In the genomic region with DNA sequence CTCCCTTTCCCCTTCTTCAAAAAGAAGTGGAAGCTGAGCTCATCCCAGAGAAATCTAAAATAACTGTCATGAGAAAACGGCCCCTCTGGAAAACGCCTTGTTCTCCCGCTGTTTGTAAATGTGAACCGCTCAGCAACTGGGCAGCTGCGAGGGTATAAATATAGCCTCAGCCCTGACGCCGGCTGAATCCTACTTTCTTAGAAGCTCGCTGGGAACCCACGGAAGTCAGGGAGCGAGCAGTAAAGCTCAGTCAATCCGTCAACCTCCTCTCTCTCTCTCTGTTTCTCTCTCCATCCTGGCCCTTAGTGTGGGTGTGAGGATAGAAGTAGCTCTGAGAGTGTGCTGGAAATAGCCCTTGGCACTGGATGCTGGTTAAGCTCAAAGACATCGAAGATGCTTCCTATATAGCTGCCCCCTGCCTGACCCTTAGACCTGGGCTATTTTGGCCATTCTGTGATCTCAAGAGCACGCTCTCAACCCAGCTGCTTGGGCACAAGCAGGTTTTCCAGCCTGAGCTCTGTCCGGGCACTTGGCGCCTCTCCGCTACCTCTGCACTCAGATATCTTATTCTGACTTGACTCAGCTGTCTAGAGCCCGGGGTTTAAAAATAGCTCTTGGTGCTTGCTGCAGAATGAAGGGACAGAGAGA, we compare ENCODE assay signal across 11 mouse cellular contexts.
DNase-seq lines count a peak whose midpoint lies in the region; ATAC-seq lines count a peak whose summit lies in the region.
"Had no signal": no experiment of that assay in that cellular context is flagged by ENCODE, and none has a peak within 500 bp of the region (broad histone marks: within the 10 kb centered on the region; RNA-seq: fewer than 3 reads in every experiment).

No protein-coding gene starts in this region.

- ATAC-seq in heart, embryonic 15.5 days (replicated peaks; ENCODE audit: insufficient number of reproducible peaks, insufficient read depth, low FRiP score, low read depth) = peak; percentile 80
- no peak; the same call in 1 of the 2 replicates for ATAC-seq in hindbrain, embryonic 16.5 days
- ATAC-seq: midbrain, embryonic 16.5 days had no signal

- H3K9me3 ChIP-seq in heart, embryonic 15.5 days (replicated peaks) = no peaks in the 10 kb centered on the region
- H3K9me3 ChIP-seq in hindbrain, embryonic 16.5 days (ENCODE audit: control insufficient read depth, low read length) = no peaks in the 10 kb centered on the region

- 19% methylated on average over 17 of the region's 17 CpGs for WGBS in heart, embryonic 15.5 days
- 83% methylated on average over 17 of the region's 17 CpGs for WGBS in hindbrain, embryonic 16.5 days

- H3K4me2 ChIP-seq in heart, embryonic 15.5 days = peak overlapping the region; percentile 58
- H3K4me2 ChIP-seq in hindbrain, embryonic 16.5 days (ENCODE audit: low read length) = no peak overlapping the region

- peak overlapping the region; percentile 50 for H3K9ac ChIP-seq in heart, embryonic 15.5 days
- no peak overlapping the region for H3K9ac ChIP-seq in hindbrain, embryonic 16.5 days (ENCODE audit: low read depth, low read length)

- peak overlapping the region; percentile 93 for H3K27ac ChIP-seq in heart, embryonic 15.5 days
- H3K27ac ChIP-seq in hindbrain, embryonic 16.5 days (ENCODE audit: low read depth, low read length) = no peak overlapping the region

- peak overlapping the region; percentile 23 for H3K4me3 ChIP-seq in heart, embryonic 15.5 days
- H3K4me3 ChIP-seq in hindbrain, embryonic 16.5 days (ENCODE audit: low read length) = no peak overlapping the region
- H3K4me3 ChIP-seq: erythroblast, embryonic 14.5 days had no signal

- peaks cover 72% of the 10 kb centered on the region for H3K4me1 ChIP-seq in heart, embryonic 15.5 days (replicated peaks)
- no peaks in the 10 kb centered on the region for H3K4me1 ChIP-seq in hindbrain, embryonic 16.5 days (ENCODE audit: control insufficient read depth, insufficient read depth, low read depth, low read length)

- no peaks in the 10 kb centered on the region for H3K36me3 ChIP-seq in heart, embryonic 15.5 days
- no peaks in the 10 kb centered on the region for H3K36me3 ChIP-seq in hindbrain, embryonic 16.5 days (ENCODE audit: control insufficient read depth, insufficient read depth, low read length)

- DNase-seq in layer of hippocampus, adult 9-11 months = peak; percentile 20
- no peak for DNase-seq in layer of hippocampus, adult 9-10 months (ENCODE audit: low spot score)
- peak; percentile 72 to 73 for DNase-seq in frontal cortex, adult 2 months (ENCODE audit: extremely low spot score in 1 of 2, low spot score in 1 of 2)
- DNase-seq in right cerebral cortex, postnatal 10 days (ENCODE audit: low spot score in 2 of 2) = peak; percentile 60 to 73
- DNase-seq in thymus, postnatal 0 days (ENCODE audit: low spot score) = no peak
- no peak for DNase-seq in adrenal gland, postnatal 25 days
- DNase-seq: thymus, postnatal 14 days had no signal

- no peaks in the 10 kb centered on the region for H3K27me3 ChIP-seq in heart, embryonic 15.5 days
- no peaks in the 10 kb centered on the region for H3K27me3 ChIP-seq in hindbrain, embryonic 16.5 days (replicated peaks; ENCODE audit: control insufficient read depth, insufficient read depth, low read length)

Comparison
In these comparisons a context has a peak if more than half of its experiments do, and no peak if none do; other contexts are left out.
1. DNase-seq: peak in layer of hippocampus, adult 9-11 months (single experiment), frontal cortex, adult 2 months (2 of 2) and right cerebral cortex, postnatal 10 days (2 of 2); none in layer of hippocampus, adult 9-10 months (single experiment), thymus, postnatal 0 days (single experiment) and adrenal gland, postnatal 25 days (single experiment).